Mouse (Mus musculus) ES-E14 (cell line): ENCODE results near the gene Gstt3. TPM values are rescaled to one million over a fixed set of nuclear protein-coding genes. Genes with fewer than 3 reads are reported as not detected.

Experiments used
- DNase-seq: peaks from one replicate; pipeline ENCODE4 v3.0.0-alpha.2; 2013; ENCODE audit warnings: low read depth, low spot score
- H3K27ac ChIP-seq: 2 replicates; pipeline ENCODE4 v1.5.1; 2012; ENCODE audit warnings: low read depth, mild to moderate bottlenecking, low read length, moderate library complexity, mixed read lengths; ENCODE audit not compliant: poor library complexity, insufficient read depth, severe bottlenecking
- H3K36me3 ChIP-seq: 2 replicates; pipeline ENCODE4 v1.6.1; 2012; ENCODE audit warnings: mild to moderate bottlenecking, low read length, moderate library complexity, mixed read lengths; ENCODE audit not compliant: control insufficient read depth, poor library complexity, insufficient read depth, severe bottlenecking
- H3K4me1 ChIP-seq, 2 experiments: fragments of 150-350 bp in 1 of 2; sonication (generic) in 1 of 2; 2 replicates each; pipeline ENCODE4 v1.6.1; 2012; ENCODE audit warnings: low read length in 2 of 2, mild to moderate bottlenecking in 1 of 2, mixed read lengths in 1 of 2; ENCODE audit not compliant: control insufficient read depth in 2 of 2, insufficient read depth in 2 of 2, poor library complexity in 1 of 2
- H3K4me3 ChIP-seq, 2 experiments: fragments of 150-350 bp in 1 of 2; sonication (generic) in 1 of 2; 2 replicates each; pipeline ENCODE4 v1.5.1; 2012; ENCODE audit warnings: low read length in 2 of 2, low read depth in 1 of 2, mild to moderate bottlenecking in 1 of 2, mixed read lengths in 1 of 2; ENCODE audit not compliant: insufficient read depth in 1 of 2, poor library complexity in 1 of 2, severe bottlenecking in 1 of 2
- H3K9ac ChIP-seq: 2 replicates; pipeline ENCODE4 v1.6.1; 2012; ENCODE audit warnings: low read depth, mild to moderate bottlenecking, low read length, mixed read lengths; ENCODE audit not compliant: poor library complexity, insufficient read depth, severe bottlenecking
- H3K9me3 ChIP-seq: fragments of 150-350 bp; sonication (generic); 2 replicates; pipeline ENCODE4 v1.6.1; 2012; ENCODE audit warnings: low read depth, mild to moderate bottlenecking, low read length; ENCODE audit not compliant: control insufficient read depth, insufficient read depth
- CHD2 ChIP-seq: IDR thresholded peaks from 2 replicates; pipeline ENCODE4 v1.6.1; 2014; ENCODE audit warnings: mild to moderate bottlenecking, low read depth, low read length, inconsistent platforms
- HCFC1 ChIP-seq: IDR thresholded peaks from 2 replicates; pipeline ENCODE4 v1.6.1; 2012; ENCODE audit warnings: low read length, inconsistent platforms, borderline replicate concordance; ENCODE audit not compliant: insufficient read depth
- MAFK ChIP-seq: IDR thresholded peaks from 2 replicates; pipeline ENCODE4 v1.6.1; 2014; ENCODE audit warnings: mild to moderate bottlenecking, low read depth, low read length, inconsistent platforms; ENCODE audit not compliant: insufficient read depth
- ZC3H11A ChIP-seq: IDR thresholded peaks from 2 replicates; pipeline ENCODE4 v1.6.1; 2012; ENCODE audit warnings: low read depth, mild to moderate bottlenecking, inconsistent platforms, low read length, borderline replicate concordance
- ZNF384 ChIP-seq: IDR thresholded peaks from 2 replicates; pipeline ENCODE4 v1.6.1; 2012; ENCODE audit warnings: low read depth, low read length, inconsistent platforms
- in situ Hi-C, 2 experiments: fragments of 600-800 bp; cut with MboI; formaldehyde crosslinking; loops; one replicate each; pipeline ENCODE4 v1.15.1; 2025; ENCODE audit warnings: low sequenced_read_pairs in 2 of 2, inconsistent platforms in 1 of 2; ENCODE audit not compliant: unreplicated experiment in 2 of 2
- total RNA-seq: library from RNA; depleted of rRNA; stranded (reverse); fragments of 300-350 nt; gene quantifications from 2 replicates; pipeline ENCODE4 v1.2.3, GENCODE M21; 2012

Gstt3 gene
- total RNA-seq, 1 experiment = 3.4 TPM

DNA sequence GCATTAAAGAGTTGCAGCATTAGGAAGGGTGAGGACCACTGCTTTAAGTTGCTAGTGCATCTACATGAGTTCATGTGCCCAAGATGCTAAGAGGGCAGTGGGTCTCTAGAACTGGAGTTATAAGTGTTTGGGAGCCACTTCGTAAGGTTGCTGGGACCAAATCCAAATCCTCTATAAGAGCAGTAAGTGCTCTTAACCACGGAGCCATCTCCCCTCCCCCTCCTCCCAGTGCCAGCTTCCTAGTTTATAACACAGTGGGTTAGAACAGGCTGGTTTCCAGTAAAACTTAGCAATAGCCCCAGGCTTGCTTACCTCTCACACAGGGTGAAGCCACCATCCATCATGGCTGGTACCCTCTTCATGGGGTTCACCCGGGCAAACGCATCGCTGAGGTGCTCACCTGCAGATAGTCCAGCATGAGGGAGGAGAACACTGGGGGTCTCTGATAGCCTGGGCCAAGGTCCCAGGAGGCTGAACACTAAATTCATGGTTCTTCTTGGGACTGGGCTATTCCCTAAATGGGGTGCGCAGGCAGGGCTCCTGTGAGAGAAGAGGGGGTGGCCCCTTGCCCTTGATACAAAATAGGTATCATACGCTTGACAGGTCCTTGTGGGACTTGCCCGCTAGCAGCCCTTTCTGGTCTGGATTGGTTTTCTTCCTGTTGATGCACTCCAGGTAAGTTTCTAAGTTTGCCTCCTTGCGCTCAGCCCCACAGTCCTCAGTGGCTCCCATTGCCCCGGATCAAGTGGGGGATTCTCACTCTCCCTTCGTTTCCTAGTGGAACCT lies 15.7 kb upstream of the Gstt3 start:
- Histone ChIP-seq H3K4me3 (no peak overlapping the region), H3K4me1 (peaks cover 4 to 22% of the 10 kb centered on the region in 2 experiments), H3K9ac (no peak overlapping the region), H3K9me3 (no peaks in the 10 kb centered on the region), H3K27ac (no peak overlapping the region), H3K36me3 (no peaks in the 10 kb centered on the region)
- in situ Hi-C loops = no loop called here
- TF ChIP-seq ZNF384 = no peak
- TF ChIP-seq MAFK = no peak
- no peak for TF ChIP-seq ZC3H11A
- no peak for TF ChIP-seq CHD2
- no peak for TF ChIP-seq HCFC1
- no peak for DNase-seq

- in situ Hi-C loops = no loop called here
Measured at GRCm38 (mm10) chr10:75794880-75795279, 13.7 kb upstream of the Gstt3 start.

GRCm38 (mm10) chr10:75790773-75791172 lies 9.6 kb upstream of the Gstt3 start:
- Histone ChIP-seq H3K4me3 (no peak overlapping the region), H3K9ac (no peak overlapping the region), H3K9me3 (no peaks in the 10 kb centered on the region), H3K4me1 (peaks cover 4 to 17% of the 10 kb centered on the region in 2 experiments), H3K36me3 (no peaks in the 10 kb centered on the region), H3K27ac (no peak overlapping the region)
- DNase-seq = no peak
- no peak for TF ChIP-seq CHD2
- TF ChIP-seq HCFC1 = no peak
- in situ Hi-C loops = no loop called here

More at GRCm38 (mm10) chr10:75794880-75795279, 13.7 kb upstream of the Gstt3 start:
- TF ChIP-seq CHD2 (no peak), ZNF384 (no peak), MAFK (no peak), ZC3H11A (no peak), HCFC1 (no peak)
- Histone ChIP-seq H3K36me3 (no peaks in the 10 kb centered on the region), H3K9ac (no peak overlapping the region), H3K9me3 (no peaks in the 10 kb centered on the region), H3K4me1 (peaks cover 4 to 22% of the 10 kb centered on the region in 2 experiments), H3K27ac (no peak overlapping the region), H3K4me3 (no peak overlapping the region)
- no peak for DNase-seq

DNA sequence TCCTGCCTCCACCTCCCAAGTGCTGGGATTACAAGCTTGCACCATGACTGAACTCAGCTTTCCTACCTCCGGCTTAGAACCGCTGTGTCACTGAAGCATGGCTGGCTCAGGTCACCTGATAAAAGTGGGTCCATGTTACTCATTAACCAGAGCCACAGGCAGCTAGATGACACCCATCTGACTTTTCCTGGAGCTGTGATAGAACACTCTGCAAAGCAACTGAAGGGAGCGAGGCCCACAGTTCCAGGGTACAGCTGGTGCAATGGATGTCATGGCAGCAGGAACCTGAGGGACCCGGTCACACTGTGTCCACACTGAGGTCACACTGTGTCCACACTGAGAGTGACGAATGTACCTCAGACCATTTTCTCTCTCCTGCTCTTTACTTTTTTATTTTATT lies 8.6 kb upstream of the Gstt3 start:
- Histone ChIP-seq H3K9ac (no peak overlapping the region), H3K9me3 (no peaks in the 10 kb centered on the region), H3K4me3 (no peak overlapping the region), H3K4me1 (peaks cover 1 to 13% of the 10 kb centered on the region in 2 experiments; a peak in 2 of 4 replicates), H3K27ac (no peak overlapping the region), H3K36me3 (no peaks in the 10 kb centered on the region)
- TF ChIP-seq ZC3H11A (no peak), MAFK (no peak), ZNF384 (no peak), HCFC1 (no peak), CHD2 (no peak)
- DNase-seq = no peak
- in situ Hi-C loops = no loop called here
